Mouse (Mus musculus) forebrain, embryonic 15.5 days (tissue): ENCODE data around the gene Dnah8. TPM values are rescaled to one million over a fixed set of nuclear protein-coding genes. Genes with fewer than 3 reads are reported as not detected.
A peak's percentile ranks its signal among the peaks of the same experiment; 100 is the strongest.
"Not testable (repeated sequence)": the region's sequence is repeated elsewhere in the genome, so short reads cannot be mapped to it uniquely, and the experiment has no call there.

Experiments
- ATAC-seq: fragments of 200-750 bp; cut with Nextera tagmentation; replicated peaks from 2 replicates; pipeline ENCODE4 v1.8.0; 2017; ENCODE audit warnings: mild to moderate bottlenecking, moderate TSS enrichment, moderate library complexity
- H3K27ac ChIP-seq: fragments of 300-500 bp; sonication (generic); replicated peaks from 2 replicates; pipeline ENCODE4 v1.5.1; 2015; ENCODE audit warnings: mild to moderate bottlenecking, inconsistent platforms
- H3K27me3 ChIP-seq: fragments of 300-500 bp; sonication (generic); 2 replicates; pipeline ENCODE4 v1.6.1; 2015; ENCODE audit warnings: inconsistent platforms
- H3K36me3 ChIP-seq: fragments of 300-500 bp; sonication (generic); 2 replicates; pipeline ENCODE4 v1.6.1; 2015; ENCODE audit warnings: mild to moderate bottlenecking, inconsistent platforms
- H3K4me1 ChIP-seq: fragments of 300-500 bp; sonication (generic); 2 replicates; pipeline ENCODE4 v1.6.1; 2015; ENCODE audit warnings: inconsistent platforms
- H3K4me2 ChIP-seq: fragments of 300-500 bp; sonication (generic); replicated peaks from 2 replicates; pipeline ENCODE4 v1.6.1; 2015; ENCODE audit warnings: mild to moderate bottlenecking, inconsistent platforms
- H3K4me3 ChIP-seq: fragments of 300-500 bp; sonication (generic); 2 replicates; pipeline ENCODE4 v1.5.1; 2015; ENCODE audit warnings: mild to moderate bottlenecking, inconsistent platforms
- H3K9ac ChIP-seq: fragments of 300-500 bp; sonication (generic); replicated peaks from 2 replicates; pipeline ENCODE4 v1.6.1; 2015; ENCODE audit warnings: mild to moderate bottlenecking, inconsistent platforms
- H3K9me3 ChIP-seq: fragments of 300-500 bp; sonication (generic); 2 replicates; pipeline ENCODE4 v1.6.1; 2016; ENCODE audit warnings: inconsistent platforms
- WGBS: fragments of 180-500 bp; shearing (Covaris S2); methylation state at CpG from one replicate; pipeline ENCODE4 v1.1.7; 2015; ENCODE audit warnings: mixed read lengths; 5-methylcytosine and 5-hydroxymethylcytosine counted together
- polyA plus RNA-seq: library from polyadenylated mRNA; unstranded; fragments of >200 nt; fragmentation: Nextera tagmentation; extraction: Ambion mirVana; gene quantifications from 2 replicates; pipeline ENCODE4 v1.2.1, GENCODE M21; 2015

Dnah8 gene
- polyA plus RNA-seq, 1 experiment from 2014 or later: 0.83 TPM

DNA sequence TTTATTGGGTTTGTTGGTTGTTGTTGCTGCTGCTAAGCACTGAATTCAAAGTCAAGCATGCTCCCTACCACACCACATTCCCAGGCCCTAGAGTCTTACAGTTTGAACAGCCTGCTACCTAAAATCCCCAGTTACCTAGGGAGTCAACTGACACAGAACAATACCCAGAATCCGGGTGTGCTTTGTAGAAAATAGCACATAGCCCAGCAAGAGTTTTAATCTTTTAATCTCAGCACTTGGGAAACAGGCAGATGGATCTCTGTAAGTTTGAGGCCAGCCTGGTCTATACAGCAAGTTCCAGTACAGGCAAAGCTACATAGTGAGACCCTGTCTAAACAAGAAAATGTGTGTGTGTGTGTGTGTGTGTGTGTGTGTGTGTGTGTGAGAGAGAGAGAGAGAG, 13.4 kb upstream of the Dnah8 start:
- Histone ChIP-seq H3K27me3 (no peaks in the 10 kb centered on the region), H3K9ac (no peak overlapping the region), H3K9me3 (no peaks in the 10 kb centered on the region), H3K27ac (no peak overlapping the region), H3K4me3 (no peak overlapping the region), H3K4me2 (no peak overlapping the region), H3K36me3 (no peaks in the 10 kb centered on the region), H3K4me1 (peaks cover 35% of the 10 kb centered on the region)
- WGBS: 47% methylated on average over 1 of the region's 1 CpGs
- no peak for ATAC-seq

DNA sequence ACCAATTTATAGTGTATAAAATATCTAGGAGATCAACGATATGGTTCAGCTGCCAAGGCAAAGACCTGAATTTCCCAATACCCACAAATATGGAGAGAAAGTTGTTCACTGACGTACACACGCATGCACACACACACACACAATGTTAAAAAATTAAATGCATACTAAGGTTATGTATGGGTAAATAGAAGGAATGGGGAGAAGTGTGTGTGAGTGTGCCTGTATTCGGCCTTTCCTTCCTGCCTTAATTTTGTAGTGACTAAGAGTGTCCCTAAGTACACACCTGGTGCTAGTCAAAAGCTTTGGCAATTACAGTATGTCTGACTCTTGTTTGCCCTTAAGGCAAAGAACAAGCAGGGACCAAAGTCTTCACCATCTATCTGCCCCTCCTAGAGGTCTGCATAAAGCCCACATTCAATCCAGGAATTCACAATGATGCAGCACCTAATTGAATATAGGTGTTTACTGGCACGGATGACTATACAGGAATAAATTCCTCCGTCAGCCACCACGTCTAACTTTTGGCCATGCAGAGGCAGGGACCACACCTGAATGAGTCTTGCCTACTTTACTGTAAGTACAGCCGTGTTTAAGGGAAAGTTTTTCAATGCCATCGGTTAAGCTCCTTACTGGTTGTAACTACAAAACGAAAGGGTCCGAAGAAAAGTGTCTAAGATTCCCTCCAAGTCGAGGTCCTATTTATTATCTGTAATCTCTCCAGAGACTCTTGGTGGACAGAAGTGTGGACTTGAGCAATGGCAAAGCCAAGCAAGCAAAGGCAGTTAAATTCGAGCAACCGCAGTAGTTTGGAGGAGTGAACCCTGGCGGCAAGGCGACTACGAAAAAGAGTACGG, 12.7 kb upstream of the Dnah8 start:
- no peaks in the 10 kb centered on the region for H3K36me3 ChIP-seq
- H3K4me3 ChIP-seq: peak overlapping the region; percentile 66
- peak overlapping the region; percentile 75 for H3K27ac ChIP-seq
- H3K4me1 ChIP-seq: peaks cover 35% of the 10 kb centered on the region
- H3K4me2 ChIP-seq: peak overlapping the region; percentile 64
- no peaks in the 10 kb centered on the region for H3K27me3 ChIP-seq
- WGBS: 23% methylated on average over 18 of the region's 18 CpGs
- peak overlapping the region; percentile 76 for H3K9ac ChIP-seq
- no peak for ATAC-seq
- H3K9me3 ChIP-seq: no peaks in the 10 kb centered on the region

DNA sequence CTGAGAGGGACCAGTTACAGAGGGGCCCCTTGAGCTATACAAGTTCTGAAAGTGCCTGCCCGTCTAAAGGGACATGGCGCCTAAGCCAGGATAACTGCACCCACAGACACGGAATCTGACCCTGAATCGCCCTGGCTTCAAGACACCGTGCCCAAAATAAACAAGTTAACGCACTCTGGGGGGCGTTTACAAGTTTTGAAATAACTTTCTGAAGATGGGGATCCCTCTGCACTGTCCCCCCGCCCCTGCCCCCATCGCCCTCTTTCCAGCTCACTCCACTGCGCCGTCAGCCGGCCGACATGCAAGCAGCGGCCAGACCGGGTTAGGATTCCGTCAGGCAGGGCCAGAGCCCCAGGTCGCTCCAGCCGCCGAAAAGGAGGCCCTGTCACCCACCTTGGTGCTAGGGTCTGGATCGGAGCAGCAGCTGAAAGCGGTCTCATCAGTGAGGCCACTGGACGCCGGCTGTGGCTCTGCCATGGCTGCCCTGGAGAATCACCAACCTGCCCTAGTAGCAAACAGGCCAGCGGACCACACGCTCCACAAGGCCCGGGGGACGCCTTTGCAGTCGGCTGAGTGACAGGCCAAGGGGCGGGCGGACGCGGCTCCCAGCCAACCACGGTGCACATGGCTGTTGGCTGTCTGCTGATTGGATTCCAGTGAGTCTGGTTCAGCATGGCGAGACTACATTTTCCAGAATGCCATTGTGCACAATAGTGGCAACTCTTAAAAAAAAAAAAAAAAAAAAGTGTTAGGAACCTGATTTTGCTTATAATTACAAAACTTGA, 11.9 kb upstream of the Dnah8 start:
- H3K4me3 ChIP-seq: peak overlapping the region; percentile 66
- H3K4me1 ChIP-seq: peaks cover 32% of the 10 kb centered on the region
- WGBS: under 1% methylated on average over 34 of the region's 34 CpGs
- H3K9ac ChIP-seq: peak overlapping the region; percentile 76
- peak; percentile 100 for ATAC-seq
- peak overlapping the region; percentile 64 for H3K4me2 ChIP-seq
- no peaks in the 10 kb centered on the region for H3K9me3 ChIP-seq
- no peaks in the 10 kb centered on the region for H3K36me3 ChIP-seq
- H3K27me3 ChIP-seq: no peaks in the 10 kb centered on the region
- peak overlapping the region; percentile 75 for H3K27ac ChIP-seq

DNA sequence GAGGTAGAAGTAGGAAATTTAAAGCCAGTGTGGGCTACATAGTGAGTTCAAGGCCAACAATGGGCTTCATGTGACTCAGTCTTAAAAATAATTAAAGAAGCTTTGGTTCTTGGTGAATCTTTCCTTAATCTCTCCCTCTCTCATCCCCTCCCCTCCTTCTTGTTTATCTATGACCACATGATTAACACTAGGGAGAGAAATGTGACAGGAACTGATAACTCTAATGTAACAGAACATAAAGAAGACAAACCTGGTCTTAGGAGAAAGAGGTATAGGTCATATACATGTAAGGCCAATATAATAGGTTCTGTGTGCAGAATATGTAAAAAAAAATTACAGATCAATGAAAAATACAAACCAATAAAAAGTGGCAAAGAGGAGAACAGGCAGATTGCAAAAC, 10.8 kb upstream of the Dnah8 start:
- no peak for ATAC-seq
- no peaks in the 10 kb centered on the region for H3K27me3 ChIP-seq
- no peak overlapping the region for H3K4me3 ChIP-seq

GRCm38 (mm10) chr17:30616203-30616602, 8.0 kb upstream of the Dnah8 start:
- Histone ChIP-seq H3K27me3 (no peaks in the 10 kb centered on the region), H3K9ac (no peak overlapping the region), H3K4me3 (no peak overlapping the region), H3K4me2 (no peak overlapping the region), H3K27ac (no peak overlapping the region), H3K9me3 (no peaks in the 10 kb centered on the region), H3K36me3 (no peaks in the 10 kb centered on the region), H3K4me1 (peaks cover 13% of the 10 kb centered on the region)
- no peak for ATAC-seq
- 92% methylated on average over 5 of the region's 5 CpGs for WGBS

More for the DNA sequence above, 10.8 kb upstream of the Dnah8 start:
- no peak overlapping the region for H3K9ac ChIP-seq
- no peak overlapping the region for H3K27ac ChIP-seq
- H3K4me2 ChIP-seq: no peak overlapping the region
- H3K4me1 ChIP-seq: peaks cover 21% of the 10 kb centered on the region
- no peaks in the 10 kb centered on the region for H3K9me3 ChIP-seq
- no peaks in the 10 kb centered on the region for H3K36me3 ChIP-seq

GRCm38 (mm10) chr17:30618136-30618891, 5.8 kb upstream of the Dnah8 start:
- no peak overlapping the region for H3K27ac ChIP-seq
- no peak overlapping the region for H3K4me2 ChIP-seq
- no peaks in the 10 kb centered on the region for H3K4me1 ChIP-seq
- no peak overlapping the region for H3K9ac ChIP-seq
- 82% methylated on average over 3 of the region's 3 CpGs for WGBS
- H3K4me3 ChIP-seq: no peak overlapping the region
- no peak for ATAC-seq
- H3K9me3 ChIP-seq: no peaks in the 10 kb centered on the region
- no peaks in the 10 kb centered on the region for H3K36me3 ChIP-seq
- H3K27me3 ChIP-seq: no peaks in the 10 kb centered on the region

DNA sequence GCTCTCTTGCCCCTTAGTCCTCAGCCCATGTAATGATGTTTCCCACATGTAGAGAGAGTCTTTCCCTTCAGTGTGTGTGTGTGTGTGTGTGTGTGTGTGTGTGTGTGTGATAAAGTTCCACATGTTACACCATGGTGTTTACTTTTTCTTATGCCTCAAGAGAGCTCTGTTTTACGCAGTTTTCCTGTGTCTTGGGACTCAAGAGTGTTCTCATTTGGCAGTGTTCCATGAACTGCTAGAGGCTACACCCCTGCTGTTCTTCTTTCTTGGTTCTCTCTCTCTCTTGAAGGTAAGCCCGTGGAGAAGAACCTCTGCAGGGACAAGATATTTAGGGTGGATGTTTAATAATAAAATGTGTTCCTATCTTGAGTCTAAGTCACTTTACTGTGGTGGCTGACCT, 5.0 kb upstream of the Dnah8 start:
- Histone ChIP-seq H3K4me3 (no peak overlapping the region), H3K9me3 (no peaks in the 10 kb centered on the region), H3K4me2 (no peak overlapping the region), H3K27ac (no peak overlapping the region), H3K27me3 (no peaks in the 10 kb centered on the region), H3K36me3 (no peaks in the 10 kb centered on the region), H3K4me1 (no peaks in the 10 kb centered on the region), H3K9ac (no peak overlapping the region)
- no peak for ATAC-seq
- WGBS: 38% methylated on average over 2 of the region's 2 CpGs

- H3K9me3 ChIP-seq: no peaks in the 10 kb centered on the region
- no peak overlapping the region for H3K4me2 ChIP-seq
- no peak for ATAC-seq
- H3K27me3 ChIP-seq: no peaks in the 10 kb centered on the region
- H3K9ac ChIP-seq: no peak overlapping the region
- 73% methylated on average over 2 of the region's 2 CpGs for WGBS
- no peak overlapping the region for H3K27ac ChIP-seq
- no peaks in the 10 kb centered on the region for H3K4me1 ChIP-seq
- no peaks in the 10 kb centered on the region for H3K36me3 ChIP-seq
- H3K4me3 ChIP-seq: no peak overlapping the region
Measured at GRCm38 (mm10) chr17:30620548-30620947, 3.6 kb upstream of the Dnah8 start.

DNA sequence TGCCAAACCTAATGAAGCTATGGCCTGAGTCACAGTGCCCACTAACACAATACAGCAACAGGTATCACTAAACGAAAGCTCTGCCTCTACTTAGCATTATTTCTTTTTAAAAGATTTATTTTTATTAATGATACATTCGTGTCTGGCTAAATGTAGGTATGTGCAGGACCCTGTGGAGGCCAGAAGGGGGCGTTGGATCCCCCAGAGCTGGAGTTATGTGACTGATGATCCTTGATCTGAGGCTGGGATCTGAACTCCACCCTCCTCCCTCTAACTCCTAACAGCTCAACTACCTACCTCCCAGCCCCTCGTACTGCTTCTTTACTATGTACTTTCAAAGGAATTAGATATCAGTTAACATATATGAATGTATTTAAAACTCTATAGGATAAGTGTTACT, 2.7 kb upstream of the Dnah8 start:
- Histone ChIP-seq H3K4me2 (no peak overlapping the region), H3K9me3 (no peaks in the 10 kb centered on the region), H3K27me3 (no peaks in the 10 kb centered on the region), H3K4me1 (no peaks in the 10 kb centered on the region), H3K9ac (no peak overlapping the region), H3K27ac (no peak overlapping the region), H3K4me3 (no peak overlapping the region), H3K36me3 (no peaks in the 10 kb centered on the region)
- 72% methylated on average over 4 of the region's 4 CpGs for WGBS
- ATAC-seq: no peak

DNA sequence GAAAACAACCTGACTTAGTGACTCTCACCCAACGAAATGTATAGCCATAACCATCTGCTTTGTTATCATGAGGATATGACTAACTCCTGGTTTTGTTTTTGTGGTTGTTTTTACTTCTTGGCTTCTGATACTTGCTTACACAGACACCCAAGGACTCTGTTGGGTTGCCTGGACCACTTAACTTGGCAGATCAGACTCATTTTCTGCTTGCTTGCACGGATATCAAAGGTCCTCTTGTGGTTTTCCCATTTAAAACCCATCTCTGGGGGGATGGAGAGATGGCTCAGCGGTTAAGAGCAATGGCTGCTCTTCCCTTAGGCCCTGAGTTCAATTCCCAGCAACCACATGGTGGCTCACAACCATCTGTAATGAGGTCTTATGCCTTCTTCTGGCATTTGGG, 954 bp upstream of the Dnah8 start:
- WGBS: 81% methylated on average over 3 of the region's 3 CpGs
- H3K36me3 ChIP-seq: no peaks in the 10 kb centered on the region
- no peaks in the 10 kb centered on the region for H3K4me1 ChIP-seq
- no peak overlapping the region for H3K4me2 ChIP-seq
- no peak overlapping the region for H3K27ac ChIP-seq
- no peak overlapping the region for H3K9ac ChIP-seq
- H3K4me3 ChIP-seq: no peak overlapping the region
- ATAC-seq: no peak
- H3K9me3 ChIP-seq: no peaks in the 10 kb centered on the region
- H3K27me3 ChIP-seq: no peaks in the 10 kb centered on the region

- not testable (repeated sequence) for H3K4me1 ChIP-seq, H3K9ac ChIP-seq, H3K27me3 ChIP-seq, H3K9me3 ChIP-seq, H3K4me2 ChIP-seq, ATAC-seq, H3K4me3 ChIP-seq, H3K36me3 ChIP-seq, H3K27ac ChIP-seq
- no CpG with 5 or more reads among the region's 20 CpGs for WGBS
Measured at GRCm38 (mm10) chr17:30626719-30627118, 2.6 kb downstream of the Dnah8 start, which contains the start of gene Glo1. Gene Glo1 (minus strand): TSS chr17:30626871.

- H3K4me1 ChIP-seq: no peaks in the 10 kb centered on the region
- H3K27me3 ChIP-seq: no peaks in the 10 kb centered on the region
- H3K9ac ChIP-seq: no peak overlapping the region
- no peak overlapping the region for H3K4me3 ChIP-seq
- 21% methylated on average over 17 of the region's 17 CpGs for WGBS
- ATAC-seq: no peak
- no peaks in the 10 kb centered on the region for H3K9me3 ChIP-seq
- H3K4me2 ChIP-seq: no peak overlapping the region
- no peaks in the 10 kb centered on the region for H3K36me3 ChIP-seq
- no peak overlapping the region for H3K27ac ChIP-seq
Measured at GRCm38 (mm10) chr17:30635367-30635766, 11.2 kb downstream of the Dnah8 start.
